Mouse (Mus musculus): ENCODE measurements around the gene Sry. TPM values are rescaled to one million over a fixed set of nuclear protein-coding genes. Genes with fewer than 3 reads are reported as not detected.

Gene Sry
- not detected for total RNA-seq (2021)
- long read RNA-seq, experiment 1: 0 reads
- long read RNA-seq, experiment 2: 0 reads

DNA sequence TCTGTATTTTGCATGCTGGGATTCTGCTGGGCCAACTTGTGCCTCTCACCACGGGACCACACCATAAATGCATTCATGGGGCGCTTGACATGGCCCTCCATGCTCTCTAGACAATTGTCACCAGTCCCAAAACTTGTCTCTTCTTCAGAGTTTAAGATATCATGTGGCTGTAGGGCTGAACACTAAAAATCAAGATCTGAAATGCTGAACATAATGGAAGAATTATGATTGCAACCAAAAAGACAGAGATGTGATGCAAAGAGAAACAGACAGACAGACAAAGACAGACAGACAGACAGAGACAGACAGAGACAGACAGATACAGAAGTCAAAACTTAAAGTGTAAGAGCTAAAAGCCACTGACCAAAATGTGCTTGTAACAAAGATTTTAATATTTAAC lies at the start of gene Sry:
Gene Sry, minus strand, starts transcription at position 101 of the 400 bp plus-strand sequence.
- no peak for DNase-seq (ENCODE audit: low spot score in 2 of 2)

Other genes starting within 250 kb of the Sry start
- gene H2al2c, start 64.6 kb downstream of the Sry start, total RNA-seq (2021): not detected
- not detected for gene H2al2b, start 57.0 kb upstream of the Sry start, total RNA-seq (2021)
- not detected for gene Gm4064, start 132.5 kb upstream of the Sry start, total RNA-seq (2021)
- gene Rbmy, start 167.0 kb upstream of the Sry start, total RNA-seq (2021): not detected
- gene Gm10256, start 167.0 kb upstream of the Sry start, total RNA-seq (2021): not detected
- not detected for gene Gm10352, start 237.3 kb upstream of the Sry start, total RNA-seq (2021)

Measured in layer of hippocampus, postnatal 14 days (tissue).